Mouse (Mus musculus) left cerebral cortex, adult 18-20 months (tissue): ENCODE data around the gene Fam241a. TPM values are rescaled to one million over a fixed set of nuclear protein-coding genes. Genes with fewer than 3 reads are reported as not detected.

Experiments
- DNase-seq, 2 experiments: peaks; one replicate each; pipeline ENCODE4 v3.0.0; 2021 to 2022; ENCODE audit warnings: low spot score in 2 of 2, mixed read lengths in 1 of 2
- total RNA-seq, 2 experiments: library from RNA; stranded (reverse); gene quantifications; 2 replicates each; pipeline ENCODE4 v1.2.3; 2021

The Fam241a gene
- total RNA-seq, 2 experiments from 2014 or later = 2.3 to 2.7 TPM

GRCm38 (mm10) chr3:127837154-127837865 lies 58.8 kb downstream of the Fam241a start, which contains the start of gene Ap1ar:
Gene Ap1ar, minus strand, starts transcription at chr3:127837523.
- peak; percentile 96 to 98 for DNase-seq

GRCm38 (mm10) chr3:127836798-127837153 lies 59.3 kb downstream of the Fam241a start:
- no peak for DNase-seq

GRCm38 (mm10) chr3:127835594-127835993 lies 60.5 kb downstream of the Fam241a start:
- DNase-seq = no peak

- DNase-seq = no peak
These were observed 62.1 kb downstream of the Fam241a start for GRCm38 (mm10) chr3:127834040-127834439.

GRCm38 (mm10) chr3:127831079-127831478 lies 65.0 kb downstream of the Fam241a start:
- no peak for DNase-seq

- no peak for DNase-seq
These were observed 65.9 kb downstream of the Fam241a start for GRCm38 (mm10) chr3:127830183-127830582.

GRCm38 (mm10) chr3:127827123-127827522 lies 69.0 kb downstream of the Fam241a start:
- DNase-seq = no peak

- no peak for DNase-seq
These were observed 69.6 kb downstream of the Fam241a start for GRCm38 (mm10) chr3:127826503-127826902.

GRCm38 (mm10) chr3:127823886-127824863 lies 71.9 kb downstream of the Fam241a start:
- DNase-seq = no peak

- no peak for DNase-seq
These were observed 74.9 kb downstream of the Fam241a start for GRCm38 (mm10) chr3:127821209-127821608.

GRCm38 (mm10) chr3:127820400-127820799 lies 75.7 kb downstream of the Fam241a start:
- DNase-seq = no peak

Other genes starting within 250 kb of the Fam241a start
- gene Alpk1, start 115.8 kb downstream of the Fam241a start, total RNA-seq = 1 to 10 TPM; 5.8 to 6.1 TPM
- 1 to 10 TPM; 7.6 to 8.6 TPM for gene Tifa, start 106.5 kb downstream of the Fam241a start, total RNA-seq
- gene Ap1ar, start 58.8 kb downstream of the Fam241a start, total RNA-seq = 10 to 100 TPM; 82.3 to 82.5 TPM